Mouse (Mus musculus): ENCODE data around the gene Bpifa2. TPM values are rescaled to one million over a fixed set of nuclear protein-coding genes. Genes with fewer than 3 reads are reported as not detected.
"Not testable (repeated sequence)": the region's sequence is repeated elsewhere in the genome, so short reads cannot be mapped to it uniquely, and the experiment has no call there.

The Bpifa2 gene
- not detected in 2 replicates for polyA plus RNA-seq (2012; rRNA removed)

GRCm38 (mm10) chr2:154007965-154008364 is at the start of gene Bpifa2:
Gene Bpifa2 (plus strand): TSS chr2:154008265.
- no peak for DNase-seq (ENCODE audit: extremely low spot score in 1 of 2, low spot score in 1 of 2)

- DNase-seq (ENCODE audit: extremely low spot score in 1 of 2, low spot score in 1 of 2), result peak; percentile 31 to 50
These were observed 45.2 kb upstream of the Bpifa2 start for GRCm38 (mm10) chr2:153962821-153963331.

DNA sequence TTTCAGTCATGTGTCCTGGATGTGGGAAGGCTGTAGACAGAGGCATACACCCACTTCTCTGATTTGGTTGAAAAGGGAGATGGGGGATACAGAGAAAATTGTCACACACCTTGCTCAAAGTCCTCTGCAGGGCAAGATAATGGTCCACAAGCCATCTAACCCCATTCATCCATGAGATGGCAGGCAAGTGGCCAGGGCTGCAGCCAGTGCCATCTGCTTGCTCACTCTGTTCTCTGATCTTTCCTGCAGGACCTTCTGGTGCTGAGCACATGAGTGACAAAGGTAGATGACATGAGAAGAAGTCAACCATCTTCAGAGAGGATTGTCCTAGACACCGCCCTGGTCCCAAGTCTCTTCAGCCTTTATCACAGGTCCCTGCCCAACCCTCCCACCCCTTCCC is 44.7 kb upstream of the Bpifa2 start:
- no peak for DNase-seq (ENCODE audit: extremely low spot score in 1 of 2, low spot score in 1 of 2)

DNA sequence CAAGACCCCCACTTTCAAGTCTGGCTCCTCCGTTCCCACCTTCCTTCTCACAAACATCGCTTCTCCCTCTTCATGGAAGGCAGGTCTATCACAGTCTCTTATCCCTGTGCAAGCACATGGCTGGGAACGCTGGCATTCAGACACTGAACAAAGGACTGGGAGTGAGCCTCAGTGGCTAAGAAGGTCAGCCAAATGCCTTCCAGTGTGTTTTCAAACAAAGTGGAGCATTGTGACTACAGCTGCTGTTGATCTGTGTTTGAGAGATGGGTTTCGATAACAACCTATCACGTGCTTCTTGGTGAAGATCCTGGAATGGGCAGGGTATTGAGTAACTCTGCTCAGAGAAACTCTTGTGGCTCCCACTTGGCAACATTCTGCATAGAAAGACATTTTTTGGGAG is 37.8 kb upstream of the Bpifa2 start:
- DNase-seq (ENCODE audit: extremely low spot score in 1 of 2, low spot score in 1 of 2), result no peak

- no peak for DNase-seq (ENCODE audit: extremely low spot score in 1 of 2, low spot score in 1 of 2)
These were observed 33.5 kb upstream of the Bpifa2 start, which contains the start of gene Bpifa6 for GRCm38 (mm10) chr2:153974582-153974981. Gene Bpifa6 (plus strand): TSS chr2:153974945.

- peak; percentile 41 to 87 for DNase-seq (ENCODE audit: extremely low spot score in 1 of 2, low spot score in 1 of 2)
These were observed 12.3 kb upstream of the Bpifa2 start for GRCm38 (mm10) chr2:153995770-153996169.

- DNase-seq (ENCODE audit: extremely low spot score in 1 of 2, low spot score in 1 of 2), result no peak
These were observed 7.6 kb upstream of the Bpifa2 start for GRCm38 (mm10) chr2:154000501-154000900.

DNA sequence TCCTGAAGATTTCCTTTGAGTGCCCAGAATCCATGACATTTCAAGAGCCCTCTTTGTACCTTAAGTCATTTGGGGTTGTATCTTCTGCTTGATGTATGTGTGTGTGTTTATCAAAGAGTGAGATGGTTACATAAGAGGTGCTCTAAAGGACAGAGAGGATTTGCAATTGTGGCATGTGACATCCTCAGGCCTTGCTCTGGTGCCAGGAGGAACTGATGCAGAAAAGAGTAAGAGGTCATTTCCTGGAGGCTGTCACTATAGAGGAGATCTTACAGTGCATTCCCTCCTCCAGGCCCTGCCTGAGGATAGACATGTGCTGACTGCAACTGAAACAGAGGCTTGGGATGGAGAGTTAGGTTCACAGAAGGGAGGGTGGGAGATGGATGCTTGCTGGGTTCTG is 7.0 kb upstream of the Bpifa2 start:
- no peak for DNase-seq (ENCODE audit: extremely low spot score in 1 of 2, low spot score in 1 of 2)

GRCm38 (mm10) chr2:154004456-154004855 is 3.6 kb upstream of the Bpifa2 start:
- no peak for DNase-seq (ENCODE audit: extremely low spot score in 1 of 2, low spot score in 1 of 2)

DNA sequence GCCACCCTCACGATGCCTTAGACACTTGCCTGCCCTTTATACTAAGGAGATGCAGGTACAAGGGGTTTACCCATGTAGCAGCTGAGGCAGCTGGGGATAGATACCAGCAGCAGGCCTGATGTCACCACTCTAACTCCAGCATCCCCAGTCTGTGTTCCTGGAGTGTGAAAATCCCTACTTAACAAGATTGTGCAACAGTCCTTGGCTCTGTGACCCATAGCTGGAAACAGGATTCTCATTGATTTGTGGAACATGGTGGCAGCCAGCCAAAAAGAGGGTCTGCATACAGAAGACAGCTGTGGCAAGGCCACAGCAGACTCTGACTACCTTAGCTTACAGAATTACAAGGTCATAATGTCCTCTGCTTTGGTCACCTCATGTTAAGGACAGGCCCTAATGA is 3.0 kb upstream of the Bpifa2 start:
- no peak for DNase-seq (ENCODE audit: extremely low spot score in 1 of 2, low spot score in 1 of 2)

DNA sequence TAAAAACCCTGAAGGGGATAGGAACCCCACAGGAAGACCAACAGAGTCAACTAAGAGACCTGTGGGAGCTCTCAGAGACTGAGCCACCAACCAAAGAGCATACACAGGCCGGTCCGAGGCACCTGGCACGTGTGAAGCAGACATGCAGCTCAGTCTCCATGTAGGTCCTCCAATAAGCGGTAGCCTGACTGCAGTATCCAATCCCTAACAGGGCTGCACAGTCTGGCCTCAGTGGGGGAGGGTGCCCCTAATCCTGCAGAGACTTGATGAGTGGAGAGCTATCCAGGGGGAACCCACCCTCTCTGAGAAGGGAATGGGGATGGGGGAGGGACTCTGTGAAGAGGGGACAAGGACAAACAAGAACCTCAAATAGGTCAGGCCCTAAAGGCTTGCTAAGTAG is 2.3 kb upstream of the Bpifa2 start:
- DNase-seq (ENCODE audit: extremely low spot score in 1 of 2, low spot score in 1 of 2), result no peak

GRCm38 (mm10) chr2:154006331-154006730 is 1.7 kb upstream of the Bpifa2 start:
- DNase-seq (ENCODE audit: extremely low spot score in 1 of 2, low spot score in 1 of 2), result no peak

DNA sequence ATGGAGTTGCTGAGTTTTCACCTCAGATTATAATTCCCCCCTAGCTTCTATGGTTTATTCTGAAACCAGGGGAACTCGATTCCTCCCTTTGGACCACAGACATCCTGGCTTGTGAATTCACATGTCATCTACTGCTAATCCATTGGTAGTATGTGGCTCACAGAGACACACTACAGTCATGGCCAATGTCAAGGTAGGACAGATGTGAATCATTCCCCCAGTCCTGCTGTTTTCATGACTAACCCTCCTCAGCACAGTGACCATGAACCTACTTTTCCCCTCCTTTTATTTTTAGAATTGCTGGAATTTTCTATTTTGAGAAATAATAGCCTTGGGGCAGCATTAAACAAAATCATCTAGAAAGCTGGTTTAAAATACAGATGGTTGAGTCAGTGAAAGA is 684 bp upstream of the Bpifa2 start:
- DNase-seq (ENCODE audit: extremely low spot score in 1 of 2, low spot score in 1 of 2), result no peak

DNA sequence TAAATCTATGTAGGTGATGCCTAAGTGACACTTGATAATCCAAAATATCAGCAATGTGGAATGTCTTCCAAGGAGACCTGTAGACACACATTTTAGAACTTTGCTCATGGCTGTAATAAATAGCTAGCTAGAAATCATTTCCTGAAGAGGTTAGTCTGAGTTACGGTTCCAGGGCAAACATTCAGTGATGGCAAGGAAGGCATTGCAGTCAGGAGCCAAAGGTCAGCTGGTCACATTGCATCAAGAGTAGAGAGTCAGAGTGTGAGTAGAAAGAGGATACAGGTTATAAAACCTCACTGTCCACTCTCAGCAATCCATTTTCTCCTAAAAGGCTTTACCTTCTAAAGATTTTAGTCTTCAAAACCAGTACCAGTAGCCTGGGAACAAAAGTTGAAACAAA is 9.9 kb downstream of the Bpifa2 start:
- no peak for DNase-seq (ENCODE audit: extremely low spot score in 1 of 2, low spot score in 1 of 2)

- DNase-seq (ENCODE audit: extremely low spot score in 1 of 2, low spot score in 1 of 2), result not testable (repeated sequence)
These were observed 16.6 kb downstream of the Bpifa2 start for GRCm38 (mm10) chr2:154024676-154025075.

- peak in 1 of 2 experiments; percentile 42 for DNase-seq (ENCODE audit: extremely low spot score in 1 of 2, low spot score in 1 of 2)
These were observed 30.9 kb downstream of the Bpifa2 start for GRCm38 (mm10) chr2:154038932-154039331.

GRCm38 (mm10) chr2:154044743-154045142 is 36.7 kb downstream of the Bpifa2 start:
- no peak for DNase-seq (ENCODE audit: extremely low spot score in 1 of 2, low spot score in 1 of 2)

DNA sequence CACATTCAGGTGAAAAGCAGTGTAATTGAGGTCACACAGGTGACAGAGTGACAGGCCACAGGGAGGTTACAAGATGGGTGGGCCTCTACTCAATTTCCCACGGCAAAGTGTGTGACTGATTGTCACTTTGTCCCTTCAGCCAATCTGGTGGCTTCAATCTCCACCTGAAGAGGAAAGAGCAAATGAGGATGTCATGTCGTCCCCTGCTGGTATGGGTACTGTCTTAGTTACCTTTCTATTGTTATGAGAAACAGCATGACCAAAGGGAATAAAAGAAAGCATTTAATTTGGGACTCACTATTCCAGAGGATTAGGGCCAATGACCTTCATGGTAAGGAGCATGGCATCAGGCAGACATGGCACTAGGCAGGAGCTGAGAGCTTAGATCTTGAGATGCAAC is 50.6 kb downstream of the Bpifa2 start:
- peak in 1 of 2 experiments; percentile 3 for DNase-seq (ENCODE audit: extremely low spot score in 1 of 2, low spot score in 1 of 2)

Other genes starting within 250 kb of the Bpifa2 start
- 0.12 and 0.23 TPM in 2 replicates for gene Efcab8, start 228.3 kb upstream of the Bpifa2 start, polyA plus RNA-seq (2012; rRNA removed)
- gene Sun5, start 137.2 kb upstream of the Bpifa2 start, polyA plus RNA-seq (2012; rRNA removed), result not detected in 2 replicates
- 0.21 and 0.22 TPM in 2 replicates for gene Bpifb2, start 133.2 kb upstream of the Bpifa2 start, polyA plus RNA-seq (2012; rRNA removed)
- gene Bpifb6, start 107.9 kb upstream of the Bpifa2 start, polyA plus RNA-seq (2012; rRNA removed), result 0.44 and 2.0 TPM in 2 replicates
- gene Bpifb3, start 90.0 kb upstream of the Bpifa2 start, polyA plus RNA-seq (2012; rRNA removed), result 0.04 and 1.5 TPM in 2 replicates
- 1.5 and 9.4 TPM in 2 replicates for gene Bpifb4, start 70.1 kb upstream of the Bpifa2 start, polyA plus RNA-seq (2012; rRNA removed)
- gene Bpifa6, start 33.3 kb upstream of the Bpifa2 start, polyA plus RNA-seq (2012; rRNA removed), result not detected in 2 replicates
- not detected in 2 replicates for gene Bpifa3, start 122.1 kb downstream of the Bpifa2 start, polyA plus RNA-seq (2012; rRNA removed)
- gene Bpifa1, start 134.6 kb downstream of the Bpifa2 start, polyA plus RNA-seq (2012; rRNA removed), result not detected in 2 replicates
- gene Bpifa5, start 154.3 kb downstream of the Bpifa2 start, polyA plus RNA-seq (2012; rRNA removed), result not detected in 2 replicates
- gene Bpifb1, start 182.6 kb downstream of the Bpifa2 start, polyA plus RNA-seq (2012; rRNA removed), result 0.36 and 0.40 TPM in 2 replicates
- 0.14 and 0.17 TPM in 2 replicates for gene Bpifb5, start 215.5 kb downstream of the Bpifa2 start, polyA plus RNA-seq (2012; rRNA removed)
- gene Bpifb9a, start 249.6 kb downstream of the Bpifa2 start, polyA plus RNA-seq (2012; rRNA removed), result not detected in 2 replicates

All from frontal cortex, adult 2 months (tissue).